Mouse (Mus musculus): ENCODE data around the gene Ccdc88c.

DNA sequence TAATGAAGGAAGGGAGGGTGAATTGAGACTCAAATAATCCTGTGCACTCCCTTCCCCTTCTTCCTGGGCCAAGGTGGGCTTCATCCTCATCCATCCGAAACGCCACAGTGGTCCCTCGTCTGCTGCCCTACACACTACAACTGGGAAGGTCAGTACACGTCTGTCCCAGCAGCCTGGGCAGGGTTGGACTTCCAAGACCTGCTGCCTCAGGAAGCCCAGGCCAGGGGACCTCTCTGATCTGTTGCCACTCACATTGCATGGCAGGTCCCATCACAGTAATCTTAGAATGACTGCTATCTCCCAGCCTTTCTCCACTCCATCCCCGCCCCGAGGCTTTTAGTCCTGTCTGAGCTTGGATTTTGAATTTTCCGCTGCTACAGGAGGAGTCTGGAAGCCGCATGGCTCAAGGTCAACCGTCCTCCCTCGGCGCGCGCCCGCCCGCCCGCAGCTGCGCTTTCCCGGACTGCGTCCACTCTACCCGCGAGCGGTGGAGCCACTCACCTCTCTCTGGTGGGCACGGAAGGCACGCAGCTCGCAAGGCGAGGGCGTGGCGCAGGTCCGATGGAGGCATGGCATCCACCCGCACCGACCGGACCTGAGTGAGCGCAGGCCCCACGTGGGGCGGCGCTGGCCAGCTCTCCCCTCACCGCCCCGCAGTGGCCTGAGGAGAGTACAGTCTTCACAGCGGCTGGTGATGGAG is 121.1 kb downstream of the Ccdc88c start, which contains the start of gene Gpr68:
- TF ChIP-seq POLR2A (IDR thresholded peaks at IDR 0.05; ENCODE audit: low read depth, low read length): no peak
- no peak for TF ChIP-seq CTCF (IDR thresholded peaks at IDR 0.05; ENCODE audit: borderline replicate concordance, insufficient read depth, low read length)

All from embryonic fibroblast, embryonic 13.5 days (primary cell).